Mouse (Mus musculus): ENCODE measurements around the gene Gm21885.
"Not testable (repeated sequence)": the region's sequence is repeated elsewhere in the genome, so short reads cannot be mapped to it uniquely, and the experiment has no call there.

Gene Gm21885

GRCm38 (mm10) chr11:94281199-94282181, at the start of gene Gm21885:
Gm21885 (plus strand) TSS chr11:94281873.
- DNase-seq (ENCODE audit: low spot score) = no peak

GRCm38 (mm10) chr11:94233405-94233804, 48.3 kb upstream of the Gm21885 start:
- DNase-seq (ENCODE audit: low spot score) = no peak

DNA sequence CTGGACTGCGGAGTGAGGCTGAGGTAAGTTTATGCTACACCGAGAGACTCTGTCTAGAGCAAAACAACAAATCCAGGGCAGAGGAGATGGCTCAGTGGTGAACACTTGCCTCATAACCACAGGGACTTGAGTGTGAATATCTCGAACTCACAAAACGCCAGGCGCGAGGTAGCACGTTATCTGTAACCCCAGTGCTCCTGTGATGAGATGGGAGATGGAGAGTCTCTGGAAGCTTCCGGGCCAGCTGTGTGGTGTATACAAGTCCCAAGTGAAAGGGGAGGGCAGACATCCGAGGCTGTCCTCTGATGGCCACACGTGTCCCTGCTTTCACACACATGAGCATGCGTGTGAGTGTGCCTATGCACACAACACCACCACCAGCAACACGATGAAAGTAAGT, 47.3 kb upstream of the Gm21885 start:
- no peak for DNase-seq (ENCODE audit: low spot score)

GRCm38 (mm10) chr11:94234857-94235256, 46.8 kb upstream of the Gm21885 start:
- DNase-seq (ENCODE audit: low spot score) = no peak

DNA sequence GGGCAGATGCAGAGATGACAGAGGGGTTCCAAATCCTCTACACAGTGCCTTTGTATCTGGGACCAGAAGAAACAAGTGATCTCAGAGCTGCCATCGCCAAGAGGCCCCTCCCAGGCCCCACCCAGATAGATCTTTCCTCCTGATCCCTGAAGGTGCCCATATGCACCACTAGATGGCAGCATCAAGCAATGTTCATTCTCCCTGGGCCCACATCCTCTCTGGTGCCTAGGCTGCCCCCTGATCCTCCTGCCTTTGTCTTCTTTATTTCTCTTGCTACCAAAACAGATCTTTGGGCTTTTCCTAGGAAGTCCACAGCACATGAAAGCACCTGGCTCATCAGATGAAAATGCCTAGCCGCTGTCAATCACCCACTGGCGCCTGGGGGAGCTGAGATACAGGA, 45.6 kb upstream of the Gm21885 start:
- no peak for DNase-seq (ENCODE audit: low spot score)

- no peak for DNase-seq (ENCODE audit: low spot score)
Observed at GRCm38 (mm10) chr11:94238786-94239185, 42.9 kb upstream of the Gm21885 start.

DNA sequence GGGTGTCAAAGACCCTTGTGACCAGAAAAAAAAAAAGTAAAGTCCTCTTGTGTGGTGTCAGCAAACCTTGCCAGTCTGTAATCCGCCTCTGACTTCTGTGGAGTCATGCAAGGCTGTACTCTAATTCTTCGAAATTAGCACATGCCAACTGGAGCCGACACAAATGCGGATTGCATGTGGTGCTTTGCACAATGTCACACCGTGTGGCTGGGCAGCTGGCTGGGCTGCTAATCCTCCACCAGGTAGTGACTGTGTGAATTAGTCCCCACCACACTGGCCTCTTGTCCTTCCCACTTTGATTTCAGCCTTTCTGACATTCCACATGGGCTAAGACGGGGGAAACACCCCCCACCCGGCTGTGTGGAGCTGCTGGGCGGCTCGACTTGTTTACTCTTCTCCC, 42.0 kb upstream of the Gm21885 start:
- DNase-seq (ENCODE audit: low spot score) = no peak

GRCm38 (mm10) chr11:94242760-94243421, 38.8 kb upstream of the Gm21885 start:
- DNase-seq (ENCODE audit: low spot score) = no peak

DNA sequence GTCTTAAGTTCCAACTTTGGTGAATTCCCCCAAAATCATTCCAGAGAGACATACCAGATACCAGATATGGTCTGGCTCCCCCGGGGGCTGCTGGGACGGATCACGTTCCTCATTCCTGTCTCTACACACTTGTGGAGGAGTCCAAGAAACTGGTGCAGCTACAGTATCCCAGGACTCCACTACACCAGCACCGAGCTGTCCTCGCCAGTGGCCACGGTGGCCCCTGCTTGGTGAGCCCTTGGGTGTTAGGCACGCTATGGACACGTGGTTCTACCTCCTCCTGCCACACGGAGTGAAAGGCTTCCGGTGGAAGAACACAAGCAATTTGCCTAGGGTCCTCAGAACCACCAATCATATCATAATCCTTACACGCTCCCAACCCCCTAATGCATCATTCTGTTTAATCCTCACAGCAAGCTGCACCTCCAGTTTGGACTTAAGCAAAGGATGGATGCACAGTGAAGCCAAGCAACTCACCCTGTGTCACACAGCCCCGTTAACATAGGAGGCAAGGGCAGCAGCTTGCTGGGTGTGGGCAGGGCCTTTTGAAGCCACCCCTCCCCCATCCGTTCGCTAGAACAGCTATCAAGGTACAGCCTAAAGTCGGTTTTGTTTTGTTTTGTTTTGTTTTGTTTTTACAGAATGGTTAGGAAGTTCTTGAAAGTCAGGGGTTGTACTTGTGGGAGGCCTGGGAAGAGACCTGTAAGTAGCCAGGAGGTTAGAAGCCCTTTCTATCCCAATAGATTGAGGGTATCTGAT, 38.1 kb upstream of the Gm21885 start:
- no peak for DNase-seq (ENCODE audit: low spot score)

DNA sequence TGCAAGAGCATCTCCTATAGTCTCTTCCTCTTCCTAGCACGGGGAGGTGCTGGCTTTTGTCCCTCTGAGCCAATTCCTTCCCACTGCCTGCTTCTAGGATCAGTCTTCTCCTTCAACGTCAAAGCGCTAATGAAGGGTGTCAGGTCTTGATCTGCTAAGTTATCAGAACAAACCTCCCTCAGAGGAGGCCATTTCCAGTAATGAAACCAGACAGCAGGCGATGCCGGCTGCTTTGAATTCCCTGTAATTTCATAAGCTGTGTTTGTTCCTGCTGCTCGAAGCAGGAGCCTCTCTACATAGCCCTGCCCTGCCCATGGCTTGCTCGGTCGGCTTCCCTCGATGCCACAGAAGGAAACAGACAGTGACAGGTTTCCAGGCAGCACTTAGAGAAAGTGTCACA, 37.3 kb upstream of the Gm21885 start:
- no peak for DNase-seq (ENCODE audit: low spot score)

GRCm38 (mm10) chr11:94245955-94246788, 35.5 kb upstream of the Gm21885 start, which contains the start of gene Wfikkn2:
Wfikkn2 (minus strand) TSS chr11:94246005.
- DNase-seq (ENCODE audit: low spot score) = no peak

DNA sequence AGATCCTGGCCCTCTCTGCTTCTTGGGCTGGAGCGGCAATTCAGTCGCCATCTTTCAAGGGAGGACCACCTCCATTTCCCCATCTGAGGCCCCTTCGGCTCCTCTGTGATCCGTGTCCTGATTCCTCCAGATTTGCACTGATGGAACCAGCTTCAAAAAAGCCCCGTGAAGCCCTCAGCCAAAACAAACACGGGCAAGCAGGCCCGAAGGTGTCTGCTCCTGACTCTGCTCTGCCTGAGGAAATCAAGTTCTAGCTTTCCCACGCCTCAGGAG, 34.9 kb upstream of the Gm21885 start:
- DNase-seq (ENCODE audit: low spot score) = no peak

DNA sequence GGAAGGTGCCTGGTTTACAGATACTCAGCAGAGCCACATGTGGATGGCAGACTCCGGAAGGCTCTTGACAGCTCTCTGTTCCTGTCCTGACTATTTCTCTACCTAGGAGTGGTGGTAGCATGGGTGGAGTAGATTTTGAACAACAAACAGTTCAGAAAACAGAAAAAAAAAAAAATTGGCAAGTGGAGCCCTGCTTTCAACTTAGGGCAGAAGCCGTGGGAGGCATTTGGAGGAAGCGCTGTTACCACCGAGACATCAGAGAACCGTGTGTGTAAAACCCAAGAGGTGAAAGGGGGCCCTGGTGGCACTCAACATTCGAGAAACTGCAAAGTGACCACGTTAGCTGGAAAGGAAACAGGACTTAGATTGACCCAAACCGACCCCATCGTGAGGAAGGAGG, 28.5 kb upstream of the Gm21885 start:
- DNase-seq (ENCODE audit: low spot score) = no peak

GRCm38 (mm10) chr11:94253691-94254090, 28.0 kb upstream of the Gm21885 start:
- DNase-seq (ENCODE audit: low spot score) = no peak

DNA sequence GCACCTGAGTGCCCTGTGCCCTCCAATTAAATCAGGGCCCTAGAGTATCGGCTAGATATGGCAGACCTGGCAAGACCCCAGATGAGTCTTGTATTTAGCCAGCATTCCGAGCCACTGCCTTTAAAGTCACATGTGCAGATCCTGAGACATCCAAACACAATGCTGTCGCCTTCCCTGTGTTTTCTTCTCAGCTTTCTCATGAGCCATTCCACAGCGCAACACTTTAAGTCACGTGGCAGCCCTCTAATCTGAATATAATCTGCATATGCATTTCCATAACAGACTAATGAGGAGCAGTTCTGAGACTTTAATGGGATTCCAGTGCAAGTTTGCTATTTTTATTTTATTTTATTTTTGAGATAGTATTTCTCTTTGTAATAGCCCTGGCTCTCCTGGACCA, 25.9 kb upstream of the Gm21885 start:
- no peak for DNase-seq (ENCODE audit: low spot score)

DNA sequence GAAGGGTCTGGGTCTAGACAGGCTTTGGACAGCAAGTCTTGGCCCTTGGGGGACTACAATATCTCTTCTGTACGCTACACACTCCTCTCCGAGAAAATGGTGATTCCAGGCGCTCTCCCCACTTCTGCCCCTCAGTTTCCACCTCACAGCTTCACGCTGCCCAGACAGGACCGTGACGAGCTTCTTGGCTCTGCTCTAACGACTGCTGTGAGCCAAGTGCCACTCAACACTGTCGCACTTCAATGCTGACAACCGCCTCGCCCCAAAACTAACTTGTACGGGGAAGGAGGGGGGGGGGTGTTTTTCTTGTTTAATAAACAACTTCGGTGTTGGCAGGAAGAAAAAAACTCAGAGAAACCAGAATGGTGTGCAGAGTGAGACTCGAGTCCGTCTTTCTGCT, 23.7 kb upstream of the Gm21885 start:
- no peak for DNase-seq (ENCODE audit: low spot score)

GRCm38 (mm10) chr11:94259814-94260213, 21.9 kb upstream of the Gm21885 start:
- no peak for DNase-seq (ENCODE audit: low spot score)

DNA sequence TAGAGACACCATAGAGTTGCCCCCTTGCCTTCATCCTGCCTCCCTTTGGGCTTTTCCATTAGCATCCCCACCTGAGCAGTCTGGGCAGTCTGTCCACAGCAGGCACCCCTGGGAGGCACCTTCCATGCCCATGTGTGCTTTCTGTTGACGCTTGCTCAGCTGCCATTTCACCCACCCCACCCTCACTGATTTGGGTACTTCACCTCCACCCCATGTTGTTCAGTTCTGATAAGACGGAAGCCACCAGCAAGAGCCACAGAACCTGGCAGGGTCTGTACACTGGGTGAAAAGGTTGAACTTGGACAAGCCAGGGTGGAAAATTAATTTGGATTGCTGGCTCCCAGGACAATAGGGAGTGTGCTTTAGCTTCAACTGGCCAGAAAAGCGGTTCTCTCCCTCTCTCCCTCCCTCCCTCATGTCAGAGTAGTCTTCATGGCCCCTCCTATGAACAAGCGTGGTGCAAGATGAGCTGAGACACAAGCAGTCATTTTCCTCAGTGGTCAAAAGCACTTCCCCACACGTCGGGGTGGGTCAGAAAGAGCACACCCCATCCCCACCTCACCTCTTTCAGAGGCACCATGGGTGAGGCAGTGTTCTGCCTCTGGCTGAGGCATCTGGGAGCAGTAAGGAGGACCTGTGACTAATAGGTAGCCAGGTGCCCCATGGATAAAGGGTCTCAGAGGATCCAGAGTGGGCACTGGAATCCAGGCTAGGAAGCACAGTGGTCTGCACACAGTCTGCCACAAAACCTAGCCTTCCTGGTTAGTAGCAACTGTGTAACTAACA, 19.9 kb upstream of the Gm21885 start:
- no peak for DNase-seq (ENCODE audit: low spot score)

GRCm38 (mm10) chr11:94265134-94265785, 16.4 kb upstream of the Gm21885 start:
- peak; percentile 69 for DNase-seq (ENCODE audit: low spot score)

DNA sequence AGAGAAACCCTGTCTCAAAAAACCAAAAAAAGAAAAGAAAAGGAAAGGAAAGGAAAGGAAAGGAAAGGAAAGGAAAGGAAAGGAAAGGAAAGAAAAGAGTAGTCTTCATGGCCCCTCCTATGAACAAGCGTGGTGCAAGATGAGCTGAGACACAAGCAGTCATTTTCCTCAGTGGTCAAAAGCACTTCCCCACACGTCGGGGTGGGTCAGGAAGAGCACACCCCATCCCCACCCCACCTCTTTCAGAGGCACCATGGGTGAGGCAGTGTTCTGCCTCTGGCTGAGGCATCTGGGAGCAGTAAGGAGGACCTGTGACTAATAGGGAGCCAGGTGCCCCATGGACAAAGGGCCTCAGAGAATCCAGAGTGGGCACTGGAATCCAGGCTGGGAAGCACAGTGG, 15.5 kb upstream of the Gm21885 start:
- DNase-seq (ENCODE audit: low spot score) = not testable (repeated sequence)
